Mouse (Mus musculus) CH12.LX (cell line): ENCODE measurements at regions not wholly inside any gene's neighbourhood (a gene's known extent, or its start where the extent isn't known, plus 50 kb on each side); places are given as distances from the start of the nearest gene placed in this dataset.

Experiments used
- DNase-seq: peaks from one replicate; pipeline ENCODE4 v3.0.0-alpha.2; 2013; ENCODE audit errors: extremely low read depth
- H3K27ac ChIP-seq: 2 replicates; pipeline ENCODE4 v1.5.1; 2012; ENCODE audit warnings: low read depth, mild to moderate bottlenecking, control low read depth, moderate library complexity; ENCODE audit not compliant: insufficient read depth
- H3K27me3 ChIP-seq: replicated peaks from 2 replicates; pipeline ENCODE3; 2012; ENCODE audit warnings: inconsistent platforms
- H3K36me3 ChIP-seq, 2 experiments: replicated peaks in 1 of 2; 2 replicates each; pipeline versions ENCODE3 to v1.6.1; 2012; ENCODE audit warnings: inconsistent platforms in 1 of 2, low read length in 1 of 2, mild to moderate bottlenecking in 1 of 2, mixed read lengths in 1 of 2, moderate library complexity in 1 of 2; ENCODE audit not compliant: control insufficient read depth in 1 of 2, insufficient read depth in 1 of 2
- H3K4me1 ChIP-seq, 2 experiments: 2 replicates each; pipeline ENCODE4 v1.6.1; 2012; ENCODE audit warnings: inconsistent platforms in 1 of 2, moderate library complexity in 1 of 2; ENCODE audit not compliant: insufficient read depth in 2 of 2, control insufficient read depth in 1 of 2
- H3K4me2 ChIP-seq: 2 replicates; pipeline ENCODE4 v1.6.1; 2012; ENCODE audit warnings: low read depth, mild to moderate bottlenecking, control low read depth; ENCODE audit not compliant: poor library complexity, insufficient read depth, severe bottlenecking
- H3K4me3 ChIP-seq, 3 experiments: fragments of 150-350 bp in 1 of 3; sonication (generic) in 1 of 3; replicated peaks in 1 of 3; 2 replicates each; pipeline versions ENCODE3 to v1.5.1; 2011 to 2012; ENCODE audit warnings: low read depth in 2 of 3, low read length in 2 of 3, mild to moderate bottlenecking in 2 of 3, moderate library complexity in 2 of 3, control low read depth in 1 of 3, improper control_type of control experiment in 1 of 3, inconsistent platforms in 1 of 3, mixed read lengths in 1 of 3; ENCODE audit not compliant: poor library complexity in 1 of 3
- H3K79me2 ChIP-seq: replicated peaks from 2 replicates; pipeline ENCODE4 v1.6.1; 2012; ENCODE audit warnings: mild to moderate bottlenecking, moderate library complexity; ENCODE audit not compliant: control insufficient read depth, poor library complexity, insufficient read depth, severe bottlenecking; ENCODE audit errors: extremely low read depth
- H3K9ac ChIP-seq: 2 replicates; pipeline ENCODE4 v1.6.1; 2012; ENCODE audit warnings: low read depth, mild to moderate bottlenecking, control low read depth, moderate library complexity; ENCODE audit not compliant: insufficient read depth
- H3K9me3 ChIP-seq: replicated peaks from 2 replicates; pipeline ENCODE3; 2012; ENCODE audit warnings: low read length, inconsistent platforms, mixed read lengths
- BHLHE40 ChIP-seq: IDR thresholded peaks from 2 replicates; pipeline ENCODE4 v1.6.1; 2011; ENCODE audit warnings: mild to moderate bottlenecking, low read depth, low read length, improper control_type of control experiment
- CHD1 ChIP-seq: IDR thresholded peaks from 2 replicates; pipeline ENCODE4 v1.6.1; 2012; ENCODE audit warnings: low read depth, low read length, improper control_type of control experiment, inconsistent platforms
- CHD2 ChIP-seq: IDR thresholded peaks from 2 replicates; pipeline ENCODE4 v1.6.1; 2011; ENCODE audit warnings: low read length, improper control_type of control experiment
- CTCF ChIP-seq, 2 experiments: IDR thresholded peaks in 1 of 2; conservative IDR thresholded peaks in 1 of 2; 2 replicates each; pipeline ENCODE4 v1.5.1; 2011 to 2012; ENCODE audit warnings: low read depth in 2 of 2, low read length in 2 of 2, improper control_type of control experiment in 1 of 2, inconsistent platforms in 1 of 2, mild to moderate bottlenecking in 1 of 2, moderate library complexity in 1 of 2
- E2F4 ChIP-seq: IDR thresholded peaks from 2 replicates; pipeline ENCODE4 v1.6.1; 2011; ENCODE audit warnings: low read depth, low read length, improper control_type of control experiment; ENCODE audit not compliant: insufficient replicate concordance
- ELF1 ChIP-seq: IDR thresholded peaks from 2 replicates; pipeline ENCODE4 v1.6.1; 2014; ENCODE audit warnings: low read depth, mild to moderate bottlenecking, inconsistent platforms, low read length, improper control_type of control experiment
- EP300 ChIP-seq: IDR thresholded peaks from 2 replicates; pipeline ENCODE4 v1.6.1; 2011; ENCODE audit warnings: low read length, improper control_type of control experiment
- ETS1 ChIP-seq: conservative IDR thresholded peaks from 2 replicates; pipeline ENCODE4 v1.6.1; 2012; ENCODE audit warnings: low read depth, mild to moderate bottlenecking, inconsistent platforms, low read length, improper control_type of control experiment, moderate library complexity
- GABPA ChIP-seq: IDR thresholded peaks from 2 replicates; pipeline ENCODE4 v1.6.1; 2012; ENCODE audit warnings: low read depth, low read length, improper control_type of control experiment, inconsistent platforms; ENCODE audit not compliant: insufficient replicate concordance
- HCFC1 ChIP-seq: IDR thresholded peaks from 2 replicates; pipeline ENCODE4 v1.6.1; 2012; ENCODE audit warnings: low read depth, mild to moderate bottlenecking, inconsistent platforms, low read length, improper control_type of control experiment
- IRF4 ChIP-seq: IDR thresholded peaks from 2 replicates; pipeline ENCODE4 v1.6.1; 2014; ENCODE audit warnings: low read depth, mild to moderate bottlenecking, inconsistent platforms, low read length, improper control_type of control experiment
- JUN ChIP-seq: IDR thresholded peaks from 2 replicates; pipeline ENCODE4 v1.6.1; 2011; ENCODE audit warnings: low read depth, mild to moderate bottlenecking, low read length, improper control_type of control experiment, moderate library complexity; ENCODE audit not compliant: insufficient read depth
- JUND ChIP-seq: conservative IDR thresholded peaks from 2 replicates; pipeline ENCODE4 v1.6.1; 2011; ENCODE audit warnings: low read depth, low read length, improper control_type of control experiment
- KAT2A ChIP-seq: IDR thresholded peaks from 2 replicates; pipeline ENCODE4 v1.6.1; 2012; ENCODE audit warnings: low read length, improper control_type of control experiment, inconsistent platforms; ENCODE audit not compliant: insufficient replicate concordance
- MAX ChIP-seq: IDR thresholded peaks from 2 replicates; pipeline ENCODE4 v1.6.1; 2011; ENCODE audit warnings: low read length, improper control_type of control experiment
- MYC ChIP-seq: IDR thresholded peaks from 2 replicates; pipeline ENCODE4 v1.6.1; 2011; ENCODE audit warnings: low read depth, mild to moderate bottlenecking, improper control_type of control experiment, low read length
- NRF1 ChIP-seq: IDR thresholded peaks from 2 replicates; pipeline ENCODE4 v1.6.1; 2014; ENCODE audit warnings: low read depth, mild to moderate bottlenecking, inconsistent platforms, low read length, improper control_type of control experiment, moderate library complexity
- POLR2A ChIP-seq: IDR thresholded peaks from 2 replicates; pipeline ENCODE4 v1.6.1; 2011; ENCODE audit warnings: low read depth, mild to moderate bottlenecking, improper control_type of control experiment, low read length
- POLR2AphosphoS2 ChIP-seq: IDR thresholded peaks from 2 replicates; pipeline ENCODE4 v1.6.1; 2011; ENCODE audit warnings: low read depth, low read length, improper control_type of control experiment
- RAD21 ChIP-seq: IDR thresholded peaks from 2 replicates; pipeline ENCODE4 v1.6.1; 2011; ENCODE audit warnings: low read depth, mild to moderate bottlenecking, low read length, improper control_type of control experiment, moderate library complexity
- SIN3A ChIP-seq: IDR thresholded peaks from 2 replicates; pipeline ENCODE4 v1.6.1; 2012; ENCODE audit warnings: low read length, improper control_type of control experiment, inconsistent platforms
- SMC3 ChIP-seq: IDR thresholded peaks from 2 replicates; pipeline ENCODE4 v1.6.1; 2011; ENCODE audit warnings: low read depth, low read length, improper control_type of control experiment
- TCF12 ChIP-seq: IDR thresholded peaks from 2 replicates; pipeline ENCODE4 v1.6.1; 2014; ENCODE audit warnings: low read depth, mild to moderate bottlenecking, inconsistent platforms, low read length, improper control_type of control experiment
- UBTF ChIP-seq: IDR thresholded peaks from 2 replicates; pipeline ENCODE4 v1.6.1; 2012; ENCODE audit warnings: low read depth, mild to moderate bottlenecking, inconsistent platforms, low read length, improper control_type of control experiment, moderate library complexity
- USF1 ChIP-seq: IDR thresholded peaks from 2 replicates; pipeline ENCODE4 v1.6.1; 2014; ENCODE audit warnings: low read depth, mild to moderate bottlenecking, inconsistent platforms, low read length, improper control_type of control experiment
- USF2 ChIP-seq: conservative IDR thresholded peaks from 2 replicates; pipeline ENCODE4 v1.6.1; 2011; ENCODE audit warnings: low read depth, low read length, improper control_type of control experiment
- ZC3H11A ChIP-seq: IDR thresholded peaks from 2 replicates; pipeline ENCODE4 v1.6.1; 2012; ENCODE audit warnings: low read depth, mild to moderate bottlenecking, inconsistent platforms, low read length, improper control_type of control experiment
- ZMIZ1 ChIP-seq: IDR thresholded peaks from 2 replicates; pipeline ENCODE4 v1.6.1; 2012; ENCODE audit warnings: low read depth, mild to moderate bottlenecking, inconsistent platforms, low read length, improper control_type of control experiment
- dilution Hi-C: fragments of 300-500 bp; cut with MboI; formaldehyde crosslinking; loops from 2 replicates; pipeline ENCODE4 v1.14.3; 2020; ENCODE audit warnings: low sequenced_read_pairs; ENCODE audit not compliant: extremely low pct_unique_long_range_greater_than_20kb, extremely low pct_ligation_motif_present
- in situ Hi-C: fragments of 300-500 bp; cut with MboI; formaldehyde crosslinking; loops from 3 replicates; pipeline ENCODE4 v1.14.3; 2019; ENCODE audit warnings: low sequenced_read_pairs, low pct_ligation_motif_present, low pct_unique_long_range_greater_than_20kb, mixed read lengths

GRCm38 (mm10) chr6:99995970-99996956 lies 270.1 kb upstream of the Prok2 start:
- no peaks in the 10 kb centered on the region for H3K36me3 ChIP-seq
- H3K9me3 ChIP-seq, result no peaks in the 10 kb centered on the region
- peaks cover 0 to 14% of the 10 kb centered on the region in 2 experiments; a peak in 2 of 4 replicates for H3K4me1 ChIP-seq
- peaks cover 3% of the 10 kb centered on the region for H3K27me3 ChIP-seq
- TF ChIP-seq E2F4 (no peak), MAX (no peak), CHD1 (no peak), SMC3 (no peak), JUND (no peak), ZC3H11A (no peak), JUN (no peak), CHD2 (no peak), POLR2AphosphoS2 (no peak), IRF4 (no peak), CTCF (conservative IDR thresholded peaks at IDR 0.05 in 1 of 2, IDR thresholded peaks at IDR 0.05 in 1 of 2; ENCODE audit: low read depth in 2 of 2, low read length in 2 of 2) (no peak), HCFC1 (no peak), ZMIZ1 (no peak), EP300 (no peak), MYC (no peak), USF2 (no peak), USF1 (no peak), GABPA (no peak), BHLHE40 (no peak), RAD21 (no peak)
- DNase-seq, result no peak
- dilution Hi-C loops, result no loop called here
- H3K27ac ChIP-seq, result no peak overlapping the region
- H3K4me3 ChIP-seq, result no peak overlapping the region
- H3K4me2 ChIP-seq, result no peak overlapping the region
- H3K79me2 ChIP-seq, result no peaks in the 10 kb centered on the region
- no peak overlapping the region for H3K9ac ChIP-seq
- in situ Hi-C loops, result no loop called here

- Histone ChIP-seq H3K4me3 (no peak overlapping the region), H3K4me2 (no peak overlapping the region), H3K9ac (no peak overlapping the region), H3K79me2 (no peaks in the 10 kb centered on the region), H3K27ac (no peak overlapping the region), H3K9me3 (no peaks in the 10 kb centered on the region), H3K4me1 (no peaks in the 10 kb centered on the region), H3K36me3 (no peaks in the 10 kb centered on the region), H3K27me3 (peaks cover 3% of the 10 kb centered on the region)
- TF ChIP-seq RAD21 (no peak), POLR2A (no peak), ETS1 (no peak), CTCF (conservative IDR thresholded peaks at IDR 0.05 in 1 of 2, IDR thresholded peaks at IDR 0.05 in 1 of 2; ENCODE audit: low read depth in 2 of 2, low read length in 2 of 2) (no peak), ZC3H11A (no peak), ELF1 (no peak), UBTF (no peak), NRF1 (no peak), GABPA (no peak), KAT2A (no peak), POLR2AphosphoS2 (no peak), CHD1 (no peak), USF1 (no peak), TCF12 (no peak), SIN3A (no peak), USF2 (no peak), JUN (no peak)
- in situ Hi-C loops, result no loop called here
- dilution Hi-C loops, result no loop called here
- no peak for DNase-seq
Observed at GRCm38 (mm10) chr6:99994026-99994425, 267.8 kb upstream of the Prok2 start.
